Mouse (Mus musculus): ENCODE measurements around the gene Arhgap15.
A peak's percentile ranks its signal among the peaks of the same experiment; 100 is the strongest.

The Arhgap15 gene

GRCm38 (mm10) chr2:43783759-43784735 lies 35.4 kb downstream of the Arhgap15 start:
- DNase-seq (ENCODE audit: low read depth, low spot score): no peak

- DNase-seq (ENCODE audit: low read depth, low spot score): no peak
These were observed 37.5 kb downstream of the Arhgap15 start for GRCm38 (mm10) chr2:43786101-43786500.

- DNase-seq (ENCODE audit: low read depth, low spot score): peak; percentile 35
These were observed 38.5 kb downstream of the Arhgap15 start for GRCm38 (mm10) chr2:43787141-43787540.

GRCm38 (mm10) chr2:43788484-43788883 lies 39.9 kb downstream of the Arhgap15 start:
- no peak for DNase-seq (ENCODE audit: low read depth, low spot score)

DNA sequence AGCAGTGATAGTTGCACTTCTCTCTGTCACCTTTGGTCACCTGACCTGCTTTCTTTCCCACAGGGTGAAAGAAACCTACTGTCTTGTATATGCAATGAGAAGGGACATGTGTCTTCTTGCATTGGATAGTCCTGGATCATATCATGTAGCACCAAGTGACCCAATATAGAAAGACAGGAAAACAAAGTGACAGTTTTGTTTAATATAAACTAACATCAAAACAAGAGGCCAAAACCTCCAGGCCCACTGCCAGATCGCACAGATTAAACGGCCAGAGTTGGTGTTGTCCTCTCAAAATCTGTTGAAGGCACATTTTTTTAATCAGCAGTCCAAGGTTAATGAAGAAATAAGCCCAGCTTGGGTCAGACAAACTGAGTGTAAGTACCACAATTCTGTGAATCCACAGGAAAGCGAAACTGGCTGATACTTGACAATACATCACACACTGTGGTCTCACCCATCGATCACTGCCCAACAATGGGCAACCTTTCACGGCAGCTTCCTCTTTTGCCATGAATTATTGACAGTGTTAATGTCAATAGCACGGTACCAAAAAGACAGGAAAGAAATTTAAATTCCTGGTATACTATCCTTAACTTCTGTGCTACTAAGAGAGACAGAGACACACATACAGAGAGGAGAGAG lies 41.5 kb downstream of the Arhgap15 start:
- no peak for DNase-seq (ENCODE audit: low read depth, low spot score)

DNA sequence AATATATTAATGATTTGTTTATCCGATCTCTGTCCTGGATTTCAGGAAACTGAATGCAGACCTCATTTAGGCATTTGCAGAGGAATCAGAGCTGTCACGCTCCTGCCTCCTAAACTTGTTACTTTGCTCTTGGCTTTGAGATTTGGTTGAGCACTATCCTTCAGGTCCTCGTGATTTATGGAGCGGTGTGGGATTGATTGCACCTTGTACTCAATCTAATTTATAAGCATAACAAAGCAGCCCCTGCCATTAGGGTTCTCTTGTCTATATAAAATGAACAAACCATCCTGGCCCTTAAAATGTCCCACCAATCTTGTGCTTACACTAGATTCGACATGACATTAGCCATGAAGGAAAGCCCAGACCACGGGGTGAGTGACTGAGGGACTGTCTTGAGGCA lies 43.0 kb downstream of the Arhgap15 start:
- DNase-seq (ENCODE audit: low read depth, low spot score): no peak

DNA sequence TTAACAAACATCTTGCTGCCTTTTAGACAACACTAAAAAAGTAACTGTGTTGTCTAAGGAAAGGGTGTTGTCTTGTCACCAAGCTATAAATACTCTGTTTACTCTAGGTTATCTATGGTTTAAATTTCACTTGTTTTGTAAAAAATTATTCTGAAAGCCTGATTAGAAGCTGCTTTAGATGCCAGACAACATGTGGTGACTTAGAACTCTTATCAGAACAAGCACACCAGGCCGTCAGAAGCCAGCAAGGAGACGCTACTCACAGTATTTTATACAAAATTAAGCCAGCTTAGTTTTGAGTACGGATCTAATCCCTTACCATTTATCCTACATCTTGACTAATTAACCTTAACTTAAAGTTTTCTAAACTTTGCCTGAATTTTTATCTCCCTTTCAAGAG lies 44.5 kb downstream of the Arhgap15 start:
- DNase-seq (ENCODE audit: low read depth, low spot score): no peak

- DNase-seq (ENCODE audit: low read depth, low spot score): peak; percentile 31
These were observed 46.1 kb downstream of the Arhgap15 start for GRCm38 (mm10) chr2:43794700-43795099.

GRCm38 (mm10) chr2:43796448-43796847 lies 47.8 kb downstream of the Arhgap15 start:
- DNase-seq (ENCODE audit: low read depth, low spot score): no peak

- no peak for DNase-seq (ENCODE audit: low read depth, low spot score)
These were observed 57.5 kb downstream of the Arhgap15 start for GRCm38 (mm10) chr2:43805960-43806744.

DNA sequence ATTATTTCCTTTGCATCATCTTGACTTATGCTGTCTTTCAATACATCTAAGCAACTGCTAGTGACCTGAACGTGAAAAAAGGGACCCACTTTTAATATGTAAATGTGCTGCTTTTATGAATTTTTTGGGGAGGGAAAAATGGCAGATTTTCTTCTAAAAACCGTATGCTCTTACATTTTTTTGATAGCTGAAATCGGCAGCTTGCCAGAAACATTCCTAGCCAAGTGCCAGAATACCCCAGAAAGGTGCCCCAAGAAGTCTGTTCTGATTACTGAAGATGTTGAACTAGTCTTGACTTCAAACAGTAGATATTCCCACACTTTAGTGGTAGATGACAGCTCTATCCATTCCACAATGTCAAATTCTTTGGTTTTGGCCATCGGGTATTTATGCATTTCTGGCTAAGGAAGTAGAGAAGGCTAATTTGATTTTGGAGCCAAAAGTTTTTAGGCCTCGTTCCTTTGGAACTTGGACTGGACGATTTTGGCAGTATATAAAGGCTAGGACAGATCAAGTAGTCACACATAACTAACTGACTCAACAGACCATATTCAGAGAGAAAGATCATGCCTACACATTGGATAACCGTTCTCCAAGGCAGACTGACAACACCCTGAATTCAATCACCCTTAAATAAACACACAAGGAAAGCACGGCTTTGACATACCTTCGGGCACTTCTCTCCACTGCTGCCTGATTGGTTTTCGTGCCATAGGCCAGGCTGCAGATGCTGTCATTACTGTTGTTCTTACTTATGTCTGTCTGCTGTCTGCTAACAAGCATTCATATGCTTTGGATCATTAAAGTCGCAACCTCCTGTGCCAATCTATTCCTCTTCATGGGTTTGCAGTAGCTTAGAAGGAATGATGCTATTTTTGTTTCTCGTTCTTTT lies 67.5 kb downstream of the Arhgap15 start:
- DNase-seq (ENCODE audit: low read depth, low spot score): no peak

DNA sequence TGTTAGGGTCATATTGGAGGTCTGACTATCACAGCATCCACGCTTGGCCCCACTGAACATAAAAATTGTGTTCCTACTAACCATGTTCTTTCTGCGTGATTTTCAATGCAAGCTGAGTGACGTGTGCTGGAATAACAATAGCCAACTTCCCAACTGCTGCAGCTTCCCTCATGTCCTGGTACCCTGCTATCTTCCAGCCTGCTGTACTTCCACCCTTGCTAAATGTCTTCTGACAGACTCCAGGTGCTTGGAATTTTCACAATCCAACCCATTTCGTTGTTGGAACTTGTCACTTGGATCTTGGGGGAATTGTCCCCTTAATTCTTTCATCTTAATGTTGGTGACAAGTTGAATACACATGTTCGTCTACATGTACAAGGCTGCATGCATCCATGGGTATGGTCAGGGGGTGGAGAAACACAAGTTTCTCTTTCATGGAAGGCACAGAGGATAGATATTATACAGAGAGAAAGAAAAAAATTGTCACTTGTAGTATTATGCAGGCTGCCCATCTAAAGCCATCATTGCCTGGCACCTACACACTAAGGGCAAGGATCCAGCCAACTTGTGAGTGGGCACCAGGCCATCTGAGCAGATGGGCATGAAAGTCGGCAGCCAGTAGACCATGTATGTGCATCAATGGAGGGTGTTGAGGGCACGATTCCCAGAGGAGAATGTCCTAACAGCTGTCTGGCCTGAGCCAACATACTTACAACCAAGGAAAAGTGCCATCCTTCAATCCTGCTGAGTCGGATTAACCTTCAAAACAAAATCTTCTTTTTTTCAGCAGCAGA lies 68.4 kb downstream of the Arhgap15 start:
- DNase-seq (ENCODE audit: low read depth, low spot score): no peak

DNA sequence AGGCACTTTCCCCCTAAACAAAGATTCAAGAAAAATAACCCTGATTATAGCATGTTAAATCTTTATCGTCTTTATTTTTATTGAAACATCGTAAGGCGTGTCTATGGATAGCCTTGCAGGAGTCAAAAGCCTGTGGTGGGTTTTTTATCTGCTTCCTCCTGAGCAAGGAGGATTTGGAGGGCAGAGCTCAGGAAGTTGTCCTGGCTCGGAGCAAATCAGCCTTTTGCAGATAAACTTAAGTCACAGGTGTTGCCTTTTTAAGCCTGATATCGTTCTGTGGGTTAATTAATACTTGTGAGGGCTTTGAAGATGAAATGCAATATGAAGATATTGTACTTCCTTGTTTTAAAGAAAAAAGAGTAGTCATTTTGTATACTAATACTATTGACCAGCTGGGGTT lies 87.3 kb downstream of the Arhgap15 start:
- DNase-seq (ENCODE audit: low read depth, low spot score): no peak

- no peak for DNase-seq (ENCODE audit: low read depth, low spot score)
These were observed 93.0 kb downstream of the Arhgap15 start for GRCm38 (mm10) chr2:43841644-43842043.

- peak; percentile 59 for DNase-seq (ENCODE audit: low read depth, low spot score)
These were observed 102.6 kb downstream of the Arhgap15 start for GRCm38 (mm10) chr2:43851195-43851594.

GRCm38 (mm10) chr2:43862709-43863108 lies 114.1 kb downstream of the Arhgap15 start:
- no peak for DNase-seq (ENCODE audit: low read depth, low spot score)

- peak; percentile 86 for DNase-seq (ENCODE audit: low read depth, low spot score)
These were observed 153.9 kb downstream of the Arhgap15 start for GRCm38 (mm10) chr2:43902403-43902973.

- DNase-seq (ENCODE audit: low read depth, low spot score): no peak
These were observed 158.9 kb downstream of the Arhgap15 start for GRCm38 (mm10) chr2:43907496-43907895.

- no peak for DNase-seq (ENCODE audit: low read depth, low spot score)
These were observed 165.5 kb downstream of the Arhgap15 start for GRCm38 (mm10) chr2:43914104-43914503.

DNA sequence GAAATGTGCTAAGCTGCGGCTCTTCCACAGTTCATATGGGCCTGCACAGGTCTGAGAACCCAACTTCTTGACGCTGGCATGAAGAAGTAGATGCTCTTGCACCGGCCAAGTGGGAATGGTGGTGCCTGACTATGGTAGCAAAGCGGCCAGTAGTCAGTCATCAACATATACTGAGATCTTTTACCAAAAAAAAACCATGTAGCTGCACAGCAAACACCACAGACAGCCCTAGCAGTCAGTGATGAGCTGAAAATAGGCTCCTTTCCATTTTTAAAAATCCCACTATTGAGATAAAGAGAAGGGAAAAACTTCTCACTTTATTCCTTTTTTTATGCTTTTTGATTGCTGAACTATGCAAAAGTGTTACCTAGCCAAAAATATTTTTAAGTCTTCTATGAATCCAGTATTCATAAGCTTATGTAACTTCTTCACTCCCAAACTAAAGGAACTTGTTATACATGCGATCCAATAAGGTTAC lies 175.3 kb downstream of the Arhgap15 start:
- DNase-seq (ENCODE audit: low read depth, low spot score): no peak
